Mouse (Mus musculus) kidney, postnatal 0 days (tissue): ENCODE measurements around the gene Uqcc1. TPM values are rescaled to one million over a fixed set of nuclear protein-coding genes. Genes with fewer than 3 reads are reported as not detected.

Experiments
- ATAC-seq: fragments of 200-750 bp; cut with Nextera tagmentation; replicated peaks from 2 replicates; pipeline ENCODE4 v1.8.0; 2017; ENCODE audit warnings: low read depth, moderate number of reproducible peaks, moderate TSS enrichment, moderate library complexity; ENCODE audit not compliant: low FRiP score
- DNase-seq: peaks from one replicate; pipeline ENCODE4 v3.0.0-alpha.2; 2016; ENCODE audit warnings: low spot score
- H3K27ac ChIP-seq: fragments of 300-500 bp; sonication (generic); 2 replicates; pipeline ENCODE4 v1.5.1; 2014; ENCODE audit warnings: mild to moderate bottlenecking
- H3K27me3 ChIP-seq: fragments of 300-500 bp; sonication (generic); 2 replicates; pipeline ENCODE4 v1.6.1; 2014; ENCODE audit warnings: low read length, mixed read lengths; ENCODE audit not compliant: insufficient read depth
- H3K36me3 ChIP-seq: fragments of 300-500 bp; sonication (generic); 2 replicates; pipeline ENCODE4 v1.6.1; 2014; ENCODE audit warnings: low read length, mixed read lengths; ENCODE audit not compliant: insufficient read depth
- H3K4me1 ChIP-seq: fragments of 300-500 bp; sonication (generic); replicated peaks from 2 replicates; pipeline ENCODE4 v1.6.1; 2014; ENCODE audit warnings: antibody characterized with exemption, low read length, mixed read lengths; ENCODE audit not compliant: insufficient read depth
- H3K4me2 ChIP-seq: fragments of 300-500 bp; sonication (generic); 2 replicates; pipeline ENCODE4 v1.6.1; 2014; ENCODE audit warnings: mild to moderate bottlenecking, low read length, moderate library complexity, mixed read lengths
- H3K4me3 ChIP-seq: fragments of 300-500 bp; sonication (generic); replicated peaks from 2 replicates; pipeline ENCODE4 v1.5.1; 2014; ENCODE audit warnings: low read depth, low read length
- H3K9ac ChIP-seq: fragments of 300-500 bp; sonication (generic); 2 replicates; pipeline ENCODE4 v1.6.1; 2014; ENCODE audit warnings: low read depth, low read length
- H3K9me3 ChIP-seq: fragments of 300-500 bp; sonication (generic); replicated peaks from 2 replicates; pipeline ENCODE4 v1.6.1; 2016; ENCODE audit warnings: low read length, inconsistent platforms, mixed read lengths
- CTCF ChIP-seq: IDR thresholded peaks from 2 replicates; pipeline ENCODE4 v1.5.1; 2016; ENCODE audit warnings: antibody characterized with exemption, low read depth, mild to moderate bottlenecking, moderate library complexity
- WGBS: fragments of 180-500 bp; shearing (Covaris S2); extraction: QIAGEN DNeasy Blood & Tissue Kit; methylation state at CpG from one replicate; pipeline ENCODE4 v1.1.7; 2014; 5-methylcytosine and 5-hydroxymethylcytosine counted together
- polyA plus RNA-seq: library from polyadenylated mRNA; unstranded; fragments of >200 nt; fragmentation: Nextera tagmentation; extraction: Ambion mirVana; gene quantifications from 2 replicates; pipeline ENCODE4 v1.2.1, GENCODE M21; 2015

The Uqcc1 gene
- polyA plus RNA-seq, 1 experiment from 2014 or later, result 72.9 TPM

GRCm38 (mm10) chr2:155814829-155815228 lies 115.3 kb downstream of the Uqcc1 start:
- Histone ChIP-seq H3K27ac (no peak overlapping the region), H3K36me3 (0 out of 2 replicates have a peak, but pooled peaks cover 2% of the 10 kb centered on the region), H3K4me2 (no peak overlapping the region), H3K27me3 (no peaks in the 10 kb centered on the region), H3K4me3 (no peak overlapping the region), H3K4me1 (peaks cover 6% of the 10 kb centered on the region; the same call in 1 of the 2 replicates), H3K9me3 (no peaks in the 10 kb centered on the region), H3K9ac (no peak overlapping the region)
- no peak for TF ChIP-seq CTCF
- 13% methylated on average over 5 of the region's 5 CpGs for WGBS
- ATAC-seq (no peak), DNase-seq (peak; percentile 52)

- ATAC-seq (no peak), DNase-seq (no peak)
- Histone ChIP-seq H3K9ac (no peak overlapping the region), H3K36me3 (no peaks in the 10 kb centered on the region), H3K27me3 (no peaks in the 10 kb centered on the region), H3K4me3 (no peak overlapping the region), H3K4me1 (0 out of 2 replicates have a peak, but pooled peaks cover 4% of the 10 kb centered on the region), H3K27ac (no peak overlapping the region), H3K4me2 (no peak overlapping the region), H3K9me3 (no peaks in the 10 kb centered on the region)
- 80% methylated on average over 4 of the region's 4 CpGs for WGBS
- TF ChIP-seq CTCF, result no peak
Measured at GRCm38 (mm10) chr2:155812637-155813036, 117.5 kb downstream of the Uqcc1 start.

GRCm38 (mm10) chr2:155811821-155812396 lies 118.2 kb downstream of the Uqcc1 start:
- H3K27me3 ChIP-seq, result no peaks in the 10 kb centered on the region
- H3K4me3 ChIP-seq, result no peak overlapping the region
- no peaks in the 10 kb centered on the region for H3K9me3 ChIP-seq
- 0 out of 2 replicates have a peak, but pooled peaks cover 4% of the 10 kb centered on the region for H3K4me1 ChIP-seq
- DNase-seq (peak; percentile 81), ATAC-seq (no peak)
- TF ChIP-seq CTCF, result peak; percentile 88
- H3K4me2 ChIP-seq, result no peak overlapping the region
- H3K9ac ChIP-seq, result no peak overlapping the region
- 38% methylated on average over 16 of the region's 16 CpGs for WGBS
- H3K36me3 ChIP-seq, result no peaks in the 10 kb centered on the region
- no peak overlapping the region for H3K27ac ChIP-seq

- ATAC-seq (no peak), DNase-seq (no peak)
- H3K27ac ChIP-seq, result no peak overlapping the region
- no peak overlapping the region for H3K4me3 ChIP-seq
- H3K4me1 ChIP-seq, result 0 out of 2 replicates have a peak, but pooled peaks cover 4% of the 10 kb centered on the region
- 83% methylated on average over 4 of the region's 4 CpGs for WGBS
- H3K36me3 ChIP-seq, result no peaks in the 10 kb centered on the region
- H3K4me2 ChIP-seq, result no peak overlapping the region
- H3K27me3 ChIP-seq, result no peaks in the 10 kb centered on the region
- H3K9ac ChIP-seq, result no peak overlapping the region
- no peak for TF ChIP-seq CTCF
- no peaks in the 10 kb centered on the region for H3K9me3 ChIP-seq
Measured at GRCm38 (mm10) chr2:155809620-155810019, 120.5 kb downstream of the Uqcc1 start.

GRCm38 (mm10) chr2:155807408-155807807 lies 122.7 kb downstream of the Uqcc1 start:
- H3K27me3 ChIP-seq, result no peaks in the 10 kb centered on the region
- no peak overlapping the region for H3K4me3 ChIP-seq
- no peak overlapping the region for H3K27ac ChIP-seq
- no peak overlapping the region for H3K4me2 ChIP-seq
- no peak for DNase-seq
- TF ChIP-seq CTCF, result no peak
- ATAC-seq, result no peak
- 39% methylated on average over 4 of the region's 4 CpGs for WGBS
- no peak overlapping the region for H3K9ac ChIP-seq
- 0 out of 2 replicates have a peak, but pooled peaks cover 4% of the 10 kb centered on the region for H3K4me1 ChIP-seq
- no peaks in the 10 kb centered on the region for H3K9me3 ChIP-seq
- H3K36me3 ChIP-seq, result no peaks in the 10 kb centered on the region

- Histone ChIP-seq H3K27ac (no peak overlapping the region), H3K4me3 (no peak overlapping the region), H3K36me3 (no peaks in the 10 kb centered on the region), H3K9ac (no peak overlapping the region), H3K27me3 (no peaks in the 10 kb centered on the region), H3K4me2 (no peak overlapping the region), H3K9me3 (no peaks in the 10 kb centered on the region), H3K4me1 (no peaks in the 10 kb centered on the region)
- DNase-seq (no peak), ATAC-seq (no peak)
- TF ChIP-seq CTCF, result no peak
- 61% methylated on average over 5 of the region's 5 CpGs for WGBS
Measured at GRCm38 (mm10) chr2:155806548-155806947, 123.6 kb downstream of the Uqcc1 start.

- no peaks in the 10 kb centered on the region for H3K36me3 ChIP-seq
- WGBS, result 87% methylated on average over 6 of the region's 6 CpGs
- H3K27ac ChIP-seq, result no peak overlapping the region
- no peak overlapping the region for H3K9ac ChIP-seq
- H3K27me3 ChIP-seq, result no peaks in the 10 kb centered on the region
- H3K9me3 ChIP-seq, result no peaks in the 10 kb centered on the region
- H3K4me2 ChIP-seq, result no peak overlapping the region
- H3K4me1 ChIP-seq, result no peaks in the 10 kb centered on the region
- no peak for TF ChIP-seq CTCF
- H3K4me3 ChIP-seq, result no peak overlapping the region
- DNase-seq (no peak), ATAC-seq (no peak)
Measured at GRCm38 (mm10) chr2:155805925-155806255, 124.2 kb downstream of the Uqcc1 start.
